Mouse (Mus musculus) liver, adult (tissue): Measurements from ENCODE around the gene Sec22b.

Experiments used
- GATA4 ChIP-seq: IDR thresholded peaks from 2 replicates; pipeline ENCODE4 v1.6.1; 2014; ENCODE audit warnings: mild to moderate bottlenecking, low read length; ENCODE audit not compliant: insufficient replicate concordance

Sec22b gene

GRCm38 (mm10) chr3:97942260-97942950 lies 41.4 kb downstream of the Sec22b start:
- TF ChIP-seq GATA4: no peak

- no peak for TF ChIP-seq GATA4
These were observed 43.5 kb downstream of the Sec22b start for GRCm38 (mm10) chr3:97944462-97944861.

GRCm38 (mm10) chr3:97946439-97946838 lies 45.4 kb downstream of the Sec22b start:
- TF ChIP-seq GATA4: no peak

GRCm38 (mm10) chr3:97948518-97948917 lies 47.5 kb downstream of the Sec22b start:
- TF ChIP-seq GATA4: no peak

- no peak for TF ChIP-seq GATA4
These were observed 49.0 kb downstream of the Sec22b start for GRCm38 (mm10) chr3:97949946-97950345.

- no peak for TF ChIP-seq GATA4
These were observed 50.1 kb downstream of the Sec22b start for GRCm38 (mm10) chr3:97951134-97951533.

GRCm38 (mm10) chr3:97953196-97953595 lies 52.2 kb downstream of the Sec22b start:
- TF ChIP-seq GATA4: no peak

- TF ChIP-seq GATA4: no peak
These were observed 55.3 kb downstream of the Sec22b start for GRCm38 (mm10) chr3:97956322-97956721.

GRCm38 (mm10) chr3:97956926-97957325 lies 55.9 kb downstream of the Sec22b start:
- no peak for TF ChIP-seq GATA4

GRCm38 (mm10) chr3:97960783-97961594 lies 60.0 kb downstream of the Sec22b start:
- no peak for TF ChIP-seq GATA4

- TF ChIP-seq GATA4: no peak
These were observed 61.0 kb downstream of the Sec22b start for GRCm38 (mm10) chr3:97961962-97962361.

GRCm38 (mm10) chr3:97964878-97965353 lies 63.9 kb downstream of the Sec22b start:
- TF ChIP-seq GATA4: no peak

GRCm38 (mm10) chr3:97967627-97968026 lies 66.6 kb downstream of the Sec22b start:
- TF ChIP-seq GATA4: no peak

- TF ChIP-seq GATA4: no peak
These were observed 67.2 kb downstream of the Sec22b start for GRCm38 (mm10) chr3:97968191-97968590.

- no peak for TF ChIP-seq GATA4
These were observed 68.0 kb downstream of the Sec22b start for GRCm38 (mm10) chr3:97969019-97969418.

GRCm38 (mm10) chr3:97971117-97971516 lies 70.1 kb downstream of the Sec22b start:
- TF ChIP-seq GATA4: no peak

- no peak for TF ChIP-seq GATA4
These were observed 71.2 kb downstream of the Sec22b start for GRCm38 (mm10) chr3:97972200-97972599.

GRCm38 (mm10) chr3:97972707-97973106 lies 71.7 kb downstream of the Sec22b start:
- TF ChIP-seq GATA4: no peak
